In genomic region chr10:7182555-7183170, GRCm38 (mm10) we compare ENCODE assay signal across 7 mouse cellular contexts. TPM values are rescaled to one million over a fixed set of nuclear protein-coding genes. Genes with fewer than 3 reads are reported as not detected.
DNase-seq lines count a peak whose midpoint lies in the region; ATAC-seq lines count a peak whose summit lies in the region.

No protein-coding gene starts in this region.

- no peaks in the 10 kb centered on the region for H3K9me3 ChIP-seq in neural tube, embryonic 11.5 days (ENCODE audit: control insufficient read depth, low read length)
- no peaks in the 10 kb centered on the region for H3K9me3 ChIP-seq in heart, embryonic 10.5 days
- H3K9me3 ChIP-seq in forebrain, embryonic 11.5 days (ENCODE audit: control insufficient read depth, low read length): no peaks in the 10 kb centered on the region

- 55% methylated on average over 12 of the region's 12 CpGs for WGBS in neural tube, embryonic 11.5 days
- 70% methylated on average over 12 of the region's 12 CpGs for WGBS in heart, embryonic 10.5 days
- 82% methylated on average over 12 of the region's 12 CpGs for WGBS in forebrain, embryonic 11.5 days

- 0 out of 2 replicates have a peak overlapping the region, but pooled peaks have one; percentile 3 for H3K4me2 ChIP-seq in neural tube, embryonic 11.5 days (ENCODE audit: low read depth)
- no peak overlapping the region for H3K4me2 ChIP-seq in forebrain, embryonic 11.5 days (ENCODE audit: low read depth, low read length, severe bottlenecking)

- 0 out of 2 replicates have a peak overlapping the region, but pooled peaks have one; percentile 49 for H3K27ac ChIP-seq in neural tube, embryonic 11.5 days (ENCODE audit: low read depth, low read length)
- H3K27ac ChIP-seq in heart, embryonic 10.5 days: peak overlapping the region; percentile 62
- H3K27ac ChIP-seq in forebrain, embryonic 11.5 days (ENCODE audit: low read depth, low read length): no peak overlapping the region

- no peaks in the 10 kb centered on the region for H3K27me3 ChIP-seq in neural tube, embryonic 11.5 days (ENCODE audit: control insufficient read depth, insufficient read depth, low read length)
- H3K27me3 ChIP-seq in heart, embryonic 10.5 days (ENCODE audit: insufficient read depth, poor library complexity, severe bottlenecking): no peaks in the 10 kb centered on the region
- no peaks in the 10 kb centered on the region for H3K27me3 ChIP-seq in forebrain, embryonic 11.5 days (ENCODE audit: control insufficient read depth, insufficient read depth, low read length)

- H3K36me3 ChIP-seq in neural tube, embryonic 11.5 days (ENCODE audit: control insufficient read depth, insufficient read depth, low read length): no peaks in the 10 kb centered on the region
- H3K36me3 ChIP-seq in heart, embryonic 10.5 days: no peaks in the 10 kb centered on the region
- no peaks in the 10 kb centered on the region for H3K36me3 ChIP-seq in forebrain, embryonic 11.5 days (ENCODE audit: control insufficient read depth, insufficient read depth, low read length)

- H3K9ac ChIP-seq in neural tube, embryonic 11.5 days (ENCODE audit: low read length): no peak overlapping the region
- H3K9ac ChIP-seq in forebrain, embryonic 11.5 days (ENCODE audit: low read length): no peak overlapping the region

- no peak for DNase-seq in neural tube, embryonic 11.5 days (ENCODE audit: low spot score)
- no peak for DNase-seq in neural tube, embryonic 10.5 days (ENCODE audit: extremely low spot score, low spot score)
- no peak for DNase-seq in heart, embryonic 10.5 days (ENCODE audit: low spot score)
- DNase-seq in kidney, postnatal 14 days: peak; percentile 73
- no peak for DNase-seq in right cerebral cortex, postnatal 36 days (ENCODE audit: low spot score in 2 of 2)
- no peak for DNase-seq in urinary bladder, postnatal 25 days (ENCODE audit: low spot score)
- no peak for DNase-seq in forebrain, embryonic 11.5 days (ENCODE audit: low spot score)

- ATAC-seq in neural tube, embryonic 11.5 days (ENCODE audit: insufficient read depth, low FRiP score, low TSS enrichment): no peak
- no peak for ATAC-seq in forebrain, embryonic 11.5 days (replicated peaks; ENCODE audit: low FRiP score)

- 0 out of 2 replicates have a peak, but pooled peaks cover 4% of the 10 kb centered on the region for H3K4me1 ChIP-seq in neural tube, embryonic 11.5 days (ENCODE audit: control insufficient read depth, insufficient read depth, low read length)
- H3K4me1 ChIP-seq in heart, embryonic 10.5 days: peaks cover 45% of the 10 kb centered on the region
- no peaks in the 10 kb centered on the region for H3K4me1 ChIP-seq in forebrain, embryonic 11.5 days (replicated peaks; ENCODE audit: control insufficient read depth, insufficient read depth, low read length)

- no peak overlapping the region for H3K4me3 ChIP-seq in neural tube, embryonic 11.5 days (ENCODE audit: low read depth, low read length)
- H3K4me3 ChIP-seq in heart, embryonic 10.5 days: no peak overlapping the region
- no peak overlapping the region for H3K4me3 ChIP-seq in forebrain, embryonic 11.5 days (ENCODE audit: low read depth, low read length)

RNA-seq across cellular contexts. Expression of gene Cnksr3, which starts 29.4 kb away (rescaled TPM):
- 7.2 and 8.1 TPM in 2 replicates for polyA plus RNA-seq in neural tube, embryonic 11.5 days (2014; fragmentation: Nextera tagmentation; extraction: Ambion mirVana)
- 5.0 and 6.6 TPM in 2 replicates for polyA plus RNA-seq in heart, embryonic 10.5 days (2016; fragmentation: Nextera tagmentation; extraction: Ambion mirVana)
- 8.5 and 8.8 TPM in 2 replicates for polyA plus RNA-seq in forebrain, embryonic 11.5 days (2014; fragmentation: Nextera tagmentation; extraction: Ambion mirVana)
